Mouse (Mus musculus) adrenal gland, postnatal 36 days (tissue): Measurements from ENCODE around the gene Fbxl15. TPM values are rescaled to one million over a fixed set of nuclear protein-coding genes. Genes with fewer than 3 reads are reported as not detected.
A peak's percentile ranks its signal among the peaks of the same experiment; 100 is the strongest.

Source experiments
- DNase-seq, 2 experiments: peaks; one replicate each; pipeline ENCODE4 v3.0.0; 2021; ENCODE audit warnings: mixed read lengths in 1 of 2
- long read RNA-seq, 2 experiments: library from polyadenylated mRNA; stranded (forward); transcript quantifications; one replicate each; pipeline ENCODE4 v2.0.0; 2021; ENCODE audit warnings: borderline sequencing depth in 2 of 2
- total RNA-seq, 2 experiments: library from RNA; stranded (reverse); gene quantifications; 2 replicates each; pipeline ENCODE4 v1.2.3; 2021

Gene Fbxl15
- 10 to 100 TPM in 1 of 2 experiments, 1 to 10 TPM in 1; 9.2 to 10.0 TPM for total RNA-seq
- long read RNA-seq, experiment 1, transcript Fbxl15-201 (4 exons, 1,348 nt): major isoform, 27 of 39 reads
- long read RNA-seq, experiment 1, partial matches to known transcripts: 11 of 39 reads
- long read RNA-seq, experiment 1, other reads (novel, unspliced or antisense): 1 of 39 reads
- long read RNA-seq, experiment 2, transcript Fbxl15-201 (4 exons, 1,348 nt): major isoform, 11 of 15 reads
- long read RNA-seq, experiment 2, partial matches to known transcripts: 2 of 15 reads
- long read RNA-seq, experiment 2, other reads (novel, unspliced or antisense): 2 of 15 reads

GRCm38 (mm10) chr19:46328081-46329030 lies at the start of gene Fbxl15:
Gene Fbxl15, plus strand, starts transcription at chr19:46328184.
- peak; percentile 94 to 95 for DNase-seq

GRCm38 (mm10) chr19:46282081-46282849 lies 45.7 kb upstream of the Fbxl15 start:
- DNase-seq: no peak

- no peak for DNase-seq
Measured at GRCm38 (mm10) chr19:46284686-46285085, 43.3 kb upstream of the Fbxl15 start.

DNA sequence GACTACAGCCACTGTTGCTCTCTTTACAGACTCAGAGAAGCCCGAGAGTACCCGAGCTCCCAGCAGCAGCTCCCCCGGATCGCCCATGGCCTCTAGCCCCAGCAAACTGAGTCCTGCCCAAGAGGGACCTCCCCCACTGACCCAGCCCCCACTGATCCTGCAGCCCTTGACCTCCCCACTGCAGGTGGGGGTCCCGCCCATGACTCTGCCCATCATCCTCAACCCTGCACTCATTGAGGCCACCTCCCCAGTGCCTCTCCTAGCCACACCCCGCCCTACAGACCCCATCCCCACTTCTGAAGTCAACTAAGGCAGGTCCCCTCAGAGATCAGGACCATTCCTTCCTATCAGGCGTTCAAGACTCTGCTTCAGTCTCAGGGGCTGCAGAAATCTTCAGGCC lies 42.4 kb upstream of the Fbxl15 start:
- no peak for DNase-seq

- no peak for DNase-seq
Measured at GRCm38 (mm10) chr19:46286047-46286446, 41.9 kb upstream of the Fbxl15 start.

GRCm38 (mm10) chr19:46286926-46287325 lies 41.1 kb upstream of the Fbxl15 start:
- no peak for DNase-seq

- no peak for DNase-seq
Measured at GRCm38 (mm10) chr19:46287566-46287965, 40.4 kb upstream of the Fbxl15 start.

DNA sequence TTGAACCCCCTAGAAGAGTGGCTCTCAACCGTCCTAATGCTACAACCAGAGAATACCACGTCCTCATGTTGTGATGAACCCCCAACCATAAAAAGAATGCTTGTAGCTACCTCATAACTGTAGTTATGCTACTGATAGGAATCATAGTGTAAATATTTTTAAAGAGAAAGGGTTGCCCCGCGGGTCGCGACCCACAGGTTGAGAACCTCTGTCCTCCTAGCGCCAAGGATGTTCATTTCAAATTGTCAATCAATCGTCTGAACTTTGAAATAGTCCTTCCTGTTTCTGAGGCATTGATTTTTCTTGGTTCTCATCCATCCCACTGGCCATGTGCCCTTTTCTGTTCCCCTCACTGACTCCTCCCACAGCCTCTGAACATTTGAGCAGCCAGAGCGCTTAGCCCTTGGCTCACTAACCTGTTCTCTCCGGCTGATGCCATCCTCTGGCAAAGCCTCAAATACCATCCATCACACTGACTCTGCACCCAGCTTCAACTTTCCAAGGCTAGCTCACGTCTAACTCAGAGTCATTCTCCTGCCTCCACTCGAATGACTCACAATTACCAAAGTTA lies 37.4 kb upstream of the Fbxl15 start:
- peak; percentile 35 to 44 for DNase-seq

- DNase-seq: no peak
Measured at GRCm38 (mm10) chr19:46296938-46297337, 31.0 kb upstream of the Fbxl15 start.

DNA sequence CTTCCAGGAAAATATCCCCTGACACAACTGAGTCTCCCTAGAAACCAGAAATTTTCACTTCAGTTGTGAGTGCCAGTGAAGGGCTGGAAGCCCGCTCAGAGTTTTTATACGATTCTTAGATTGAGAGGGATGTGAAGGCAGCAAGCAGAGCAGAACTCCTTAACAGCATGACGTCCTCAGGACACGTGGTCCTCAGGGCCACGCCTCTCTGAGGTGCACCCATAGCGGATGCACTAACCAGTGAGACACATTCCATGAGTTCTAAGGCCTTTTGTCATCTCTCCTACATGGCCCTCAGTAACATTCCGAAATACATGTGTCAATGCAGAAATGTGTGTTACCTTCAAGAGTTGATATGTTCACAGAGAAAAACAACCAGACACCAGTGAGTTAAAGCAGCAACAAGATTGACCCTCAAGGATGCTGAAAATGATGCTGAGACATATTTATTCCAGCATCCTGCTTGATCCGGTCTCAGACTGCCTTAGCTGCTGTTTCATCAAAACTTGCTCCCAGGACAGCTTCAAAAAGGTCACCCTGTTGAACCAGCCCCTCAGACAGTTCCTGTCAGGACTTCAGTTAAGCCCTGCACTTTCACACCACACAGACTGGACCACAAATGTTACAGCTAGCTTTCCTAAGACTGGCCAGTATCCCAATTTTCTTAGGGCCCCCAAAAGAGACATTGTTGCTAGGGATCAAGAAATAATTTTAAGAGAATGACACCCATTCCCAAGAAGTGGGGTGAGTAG lies 27.5 kb upstream of the Fbxl15 start:
- DNase-seq: no peak

DNA sequence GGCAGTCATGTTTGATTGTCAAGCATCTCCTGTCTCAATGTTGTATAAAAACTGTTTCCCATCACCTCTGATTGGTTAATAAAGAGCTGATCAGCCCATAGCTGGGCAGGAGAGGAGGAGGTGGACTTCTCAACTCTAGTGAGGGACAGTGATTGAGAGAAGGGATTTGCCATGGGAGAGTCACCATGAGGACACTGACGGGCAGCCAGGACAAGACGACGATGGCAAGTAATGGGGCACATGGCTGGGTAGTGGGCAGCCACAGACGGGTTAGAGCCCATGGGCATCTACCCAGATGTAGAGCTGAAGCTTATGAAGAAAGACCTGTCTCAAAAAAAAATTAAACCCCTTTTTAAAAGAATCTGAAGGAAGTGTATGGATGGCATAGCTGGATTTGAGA lies 25.4 kb upstream of the Fbxl15 start:
- no peak for DNase-seq

DNA sequence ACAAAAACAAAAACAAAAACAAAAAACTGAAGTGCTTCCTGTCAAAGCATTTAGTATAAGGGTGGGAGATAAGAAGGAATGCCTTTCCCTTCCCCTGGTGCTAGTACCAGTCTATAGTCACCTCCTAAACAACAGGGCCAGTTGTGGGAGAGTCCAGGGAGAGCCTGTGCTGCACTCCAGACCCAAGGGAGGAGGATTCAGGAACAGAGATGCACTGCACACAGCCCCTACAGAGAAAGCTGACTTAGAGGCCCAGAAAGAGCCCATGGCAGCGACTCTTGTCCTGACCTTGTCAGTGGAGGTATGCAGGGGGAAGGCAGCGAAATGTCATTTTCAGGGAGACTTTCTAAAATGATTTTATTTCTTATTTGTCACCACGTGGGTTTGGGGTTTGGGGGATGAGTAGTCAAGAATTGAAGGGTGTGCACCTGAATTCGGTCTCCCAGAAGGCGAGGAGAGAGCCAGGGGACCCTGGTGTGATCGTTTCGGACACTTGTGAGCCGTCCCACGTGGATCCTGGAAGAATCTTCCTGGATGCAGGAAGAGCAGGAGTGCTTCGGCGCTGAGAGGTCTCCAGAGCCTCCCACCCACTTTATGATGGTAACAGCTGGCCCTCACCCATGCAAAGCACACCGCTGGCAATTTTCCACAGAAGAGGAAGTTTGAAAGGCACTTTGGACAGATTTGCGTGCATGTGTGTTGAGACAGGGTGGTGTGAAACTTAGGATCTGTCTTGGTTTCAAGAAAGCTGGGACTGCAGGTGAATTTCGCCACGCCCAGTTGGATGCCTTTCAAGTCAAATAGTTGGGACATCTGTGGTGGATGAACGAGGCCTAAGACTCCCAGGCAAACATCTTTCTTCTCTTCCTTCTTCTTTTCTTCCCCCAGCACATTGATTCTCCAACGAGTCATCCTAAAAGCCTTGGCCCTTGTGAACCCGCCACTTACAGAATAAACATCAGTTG lies 24.5 kb upstream of the Fbxl15 start:
- DNase-seq: no peak

GRCm38 (mm10) chr19:46304216-46304841 lies 23.7 kb upstream of the Fbxl15 start, which contains the start of gene Nfkb2:
Gene Nfkb2, plus strand, starts transcription at chr19:46304320.
- peak; percentile 96 to 97 for DNase-seq

DNA sequence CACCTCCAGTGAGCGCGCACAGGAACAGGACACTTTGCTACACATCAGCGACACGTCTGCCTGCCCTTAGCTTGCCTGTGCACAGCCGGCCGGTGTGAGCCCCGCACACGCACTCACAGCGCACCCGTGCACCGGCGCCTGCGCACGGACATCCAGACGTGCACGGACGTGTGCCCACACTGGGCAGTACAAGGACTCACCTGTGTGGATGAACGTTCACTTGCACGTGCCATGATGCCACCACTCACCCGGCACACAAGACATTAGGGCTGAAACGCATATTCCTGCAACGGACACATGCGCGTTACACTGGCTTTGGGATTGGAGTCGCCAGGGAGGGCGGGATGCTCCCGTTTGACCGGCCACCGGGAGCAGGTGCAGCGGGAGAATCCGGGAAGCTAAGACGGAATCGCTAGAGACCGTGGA lies 23.1 kb upstream of the Fbxl15 start:
- DNase-seq: peak; percentile 18 to 35

- DNase-seq: peak; percentile 92 to 95
Measured at GRCm38 (mm10) chr19:46305432-46306267, 22.3 kb upstream of the Fbxl15 start.

GRCm38 (mm10) chr19:46306268-46306610 lies 21.7 kb upstream of the Fbxl15 start:
- DNase-seq: no peak

DNA sequence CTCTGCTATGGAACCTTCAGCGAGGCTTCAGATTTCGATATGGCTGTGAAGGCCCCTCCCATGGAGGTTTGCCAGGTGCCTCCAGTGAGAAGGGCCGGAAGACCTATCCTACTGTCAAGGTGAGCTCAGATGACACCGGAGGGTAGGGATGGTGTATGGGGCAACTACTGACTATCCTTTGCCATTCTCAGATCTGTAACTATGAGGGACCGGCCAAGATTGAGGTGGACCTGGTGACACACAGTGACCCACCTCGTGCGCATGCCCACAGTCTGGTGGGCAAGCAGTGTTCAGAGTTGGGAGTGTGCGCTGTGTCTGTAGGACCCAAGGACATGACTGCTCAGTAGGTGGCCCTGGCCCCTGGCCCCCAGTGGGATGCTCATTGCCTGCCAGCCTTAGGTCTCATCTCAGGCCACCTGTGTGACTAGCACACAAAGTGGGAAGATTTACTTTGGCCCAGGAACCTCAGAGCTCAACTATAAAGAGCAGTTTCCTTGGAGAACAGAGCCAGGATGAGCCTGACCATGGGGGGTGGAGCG lies 21.2 kb upstream of the Fbxl15 start:
- DNase-seq: no peak

DNA sequence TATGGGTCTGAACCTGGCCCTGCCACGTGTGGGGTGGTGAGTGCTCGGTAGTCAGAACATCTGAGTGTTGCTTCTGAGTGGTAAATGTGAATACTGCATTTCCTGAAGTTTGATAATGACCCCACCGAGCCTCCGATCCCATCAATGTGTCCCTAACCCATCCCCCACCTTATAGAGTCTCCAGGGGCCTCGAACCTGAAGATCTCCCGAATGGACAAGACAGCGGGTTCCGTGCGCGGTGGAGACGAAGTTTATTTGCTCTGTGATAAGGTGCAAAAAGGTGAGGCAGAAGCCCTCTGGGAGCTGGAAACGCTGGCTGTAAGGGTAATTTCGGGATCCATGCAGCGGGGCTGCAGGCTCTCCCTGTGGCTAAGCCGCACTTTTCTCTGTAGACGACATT lies 20.2 kb upstream of the Fbxl15 start:
- DNase-seq: no peak
